Mouse (Mus musculus) MEL (cell line): ENCODE measurements around the gene Cdh10. TPM values are rescaled to one million over a fixed set of nuclear protein-coding genes. Genes with fewer than 3 reads are reported as not detected.

ENCODE experiments used
- DNase-seq: peaks from one replicate; pipeline ENCODE4 v3.0.0; 2011; ENCODE audit warnings: low read depth, low spot score
- H3K27ac ChIP-seq: 2 replicates; pipeline ENCODE4 v1.5.1; 2012; ENCODE audit warnings: low read depth, mild to moderate bottlenecking, control low read depth, low read length, moderate library complexity; ENCODE audit not compliant: control insufficient read depth
- H3K27me3 ChIP-seq, 2 experiments: fragments of 150-350 bp in 1 of 2; sonication (generic) in 1 of 2; 2 replicates each; pipeline ENCODE4 v1.6.1; 2012; ENCODE audit warnings: low read length in 2 of 2, mild to moderate bottlenecking in 2 of 2, improper control_type of control experiment in 1 of 2, moderate library complexity in 1 of 2; ENCODE audit not compliant: insufficient read depth in 2 of 2, control insufficient read depth in 1 of 2
- H3K36me3 ChIP-seq, 2 experiments: 2 replicates each; pipeline ENCODE4 v1.6.1; 2012 to 2014; ENCODE audit warnings: low read length in 2 of 2, improper control_type of control experiment in 1 of 2, inconsistent platforms in 1 of 2, mild to moderate bottlenecking in 1 of 2; ENCODE audit not compliant: insufficient read depth in 2 of 2, control insufficient read depth in 1 of 2
- H3K4me1 ChIP-seq, 2 experiments: fragments of 150-350 bp in 1 of 2; sonication (generic) in 1 of 2; 2 replicates each; pipeline ENCODE4 v1.6.1; 2012; ENCODE audit warnings: low read length in 2 of 2, improper control_type of control experiment in 1 of 2, mild to moderate bottlenecking in 1 of 2; ENCODE audit not compliant: insufficient read depth in 2 of 2, control insufficient read depth in 1 of 2
- H3K4me3 ChIP-seq, 2 experiments: fragments of 150-350 bp in 1 of 2; sonication (generic) in 1 of 2; 2 replicates each; pipeline ENCODE4 v1.5.1; 2012; ENCODE audit warnings: low read depth in 2 of 2, low read length in 2 of 2, mild to moderate bottlenecking in 2 of 2, moderate library complexity in 2 of 2, control low read depth in 1 of 2, improper control_type of control experiment in 1 of 2; ENCODE audit not compliant: control insufficient read depth in 1 of 2, insufficient read depth in 1 of 2
- H3K79me2 ChIP-seq: 2 replicates; pipeline ENCODE4 v1.6.1; 2012; ENCODE audit warnings: mild to moderate bottlenecking, low read length, moderate library complexity; ENCODE audit not compliant: control insufficient read depth, poor library complexity, insufficient read depth
- H3K9ac ChIP-seq: 2 replicates; pipeline ENCODE4 v1.6.1; 2012; ENCODE audit warnings: low read depth, mild to moderate bottlenecking, control low read depth, low read length, moderate library complexity; ENCODE audit not compliant: control insufficient read depth, poor library complexity, severe bottlenecking
- H3K9me3 ChIP-seq: fragments of 150-350 bp; sonication (generic); replicated peaks from 2 replicates; pipeline ENCODE4 v1.6.1; 2012; ENCODE audit warnings: mild to moderate bottlenecking, low read length, improper control_type of control experiment, moderate library complexity; ENCODE audit not compliant: insufficient read depth
- BHLHE40 ChIP-seq: IDR thresholded peaks from 2 replicates; pipeline ENCODE4 v1.6.1; 2012; ENCODE audit warnings: low read depth, mild to moderate bottlenecking, inconsistent platforms, low read length, improper control_type of control experiment, borderline replicate concordance
- CHD1 ChIP-seq: IDR thresholded peaks from 2 replicates; pipeline ENCODE4 v1.6.1; 2012; ENCODE audit warnings: low read depth, mild to moderate bottlenecking, inconsistent platforms, low read length, improper control_type of control experiment
- CTCF ChIP-seq, 3 experiments: IDR thresholded peaks in 2 of 3; conservative IDR thresholded peaks in 1 of 3; 2 replicates each; pipeline ENCODE4 v1.5.1; 2011 to 2012; ENCODE audit warnings: low read length in 3 of 3, low read depth in 2 of 3, mild to moderate bottlenecking in 2 of 3, improper control_type of control experiment in 1 of 3, inconsistent platforms in 1 of 3, mixed read lengths in 1 of 3, moderate library complexity in 1 of 3; ENCODE audit not compliant: control insufficient read depth in 1 of 3, insufficient read depth in 1 of 3, poor library complexity in 1 of 3, severe bottlenecking in 1 of 3
- EP300 ChIP-seq, 2 experiments: IDR thresholded peaks; 2 replicates each; pipeline ENCODE4 v1.6.1; 2011; ENCODE audit warnings: improper control_type of control experiment in 2 of 2, low read length in 2 of 2, low read depth in 1 of 2, mild to moderate bottlenecking in 1 of 2
- ETS1 ChIP-seq: IDR thresholded peaks from 2 replicates; pipeline ENCODE4 v1.6.1; 2012; ENCODE audit warnings: low read depth, mild to moderate bottlenecking, inconsistent platforms, low read length, improper control_type of control experiment, moderate library complexity
- GABPA ChIP-seq: IDR thresholded peaks from 2 replicates; pipeline ENCODE4 v1.6.1; 2012; ENCODE audit warnings: low read depth, mild to moderate bottlenecking, inconsistent platforms, low read length, improper control_type of control experiment, moderate library complexity
- GATA1 ChIP-seq: IDR thresholded peaks from 2 replicates; pipeline ENCODE4 v1.6.1; 2011; ENCODE audit warnings: low read depth, low read length, improper control_type of control experiment
- JUND ChIP-seq: IDR thresholded peaks from 2 replicates; pipeline ENCODE4 v1.6.1; 2011; ENCODE audit warnings: low read depth, mild to moderate bottlenecking, improper control_type of control experiment, low read length
- MAFK ChIP-seq: IDR thresholded peaks from 2 replicates; pipeline ENCODE4 v1.6.1; 2011; ENCODE audit warnings: low read depth, mild to moderate bottlenecking, low read length, improper control_type of control experiment, borderline replicate concordance
- MYB ChIP-seq: IDR thresholded peaks from 2 replicates; pipeline ENCODE4 v1.6.1; 2011; ENCODE audit warnings: mild to moderate bottlenecking, low read depth, low read length, improper control_type of control experiment
- NELFE ChIP-seq: IDR thresholded peaks from 2 replicates; pipeline ENCODE4 v1.6.1; 2011; ENCODE audit warnings: low read depth, low read length, improper control_type of control experiment
- NRF1 ChIP-seq: IDR thresholded peaks from 2 replicates; pipeline ENCODE4 v1.6.1; 2014; ENCODE audit warnings: low read depth, mild to moderate bottlenecking, inconsistent platforms, low read length, improper control_type of control experiment, moderate library complexity; ENCODE audit not compliant: poor library complexity, insufficient read depth, severe bottlenecking
- POLR2A ChIP-seq, 2 experiments: IDR thresholded peaks; 2 replicates each; pipeline ENCODE4 v1.6.1; 2011 to 2012; ENCODE audit warnings: low read length in 2 of 2, mild to moderate bottlenecking in 2 of 2, control low read depth in 1 of 2, improper control_type of control experiment in 1 of 2, low read depth in 1 of 2, moderate library complexity in 1 of 2; ENCODE audit not compliant: control insufficient read depth in 1 of 2, insufficient read depth in 1 of 2, poor library complexity in 1 of 2
- RAD21 ChIP-seq: IDR thresholded peaks from 2 replicates; pipeline ENCODE4 v1.6.1; 2011; ENCODE audit warnings: mild to moderate bottlenecking, low read depth, low read length, improper control_type of control experiment
- RCOR1 ChIP-seq: IDR thresholded peaks from 2 replicates; pipeline ENCODE4 v1.6.1; 2012; ENCODE audit warnings: low read depth, mild to moderate bottlenecking, inconsistent platforms, low read length, improper control_type of control experiment
- TAL1 ChIP-seq: IDR thresholded peaks from 2 replicates; pipeline ENCODE4 v1.6.1; 2012; ENCODE audit warnings: mild to moderate bottlenecking, inconsistent platforms, low read length, moderate library complexity, mixed read lengths
- UBTF ChIP-seq: IDR thresholded peaks from 2 replicates; pipeline ENCODE4 v1.6.1; 2012; ENCODE audit warnings: low read depth, mild to moderate bottlenecking, inconsistent platforms, low read length, improper control_type of control experiment, moderate library complexity, borderline replicate concordance; ENCODE audit not compliant: insufficient read depth
- USF1 ChIP-seq: IDR thresholded peaks from 2 replicates; pipeline ENCODE4 v1.6.1; 2014; ENCODE audit warnings: low read depth, mild to moderate bottlenecking, inconsistent platforms, low read length, improper control_type of control experiment, moderate library complexity
- ZKSCAN1 ChIP-seq: IDR thresholded peaks from 2 replicates; pipeline ENCODE4 v1.6.1; 2012; ENCODE audit warnings: low read depth, mild to moderate bottlenecking, inconsistent platforms, low read length, improper control_type of control experiment, moderate library complexity
- ZMIZ1 ChIP-seq: IDR thresholded peaks from 2 replicates; pipeline ENCODE4 v1.6.1; 2012; ENCODE audit warnings: low read depth, mild to moderate bottlenecking, inconsistent platforms, low read length, improper control_type of control experiment, moderate library complexity
- ZNF384 ChIP-seq: IDR thresholded peaks from 2 replicates; pipeline ENCODE4 v1.6.1; 2012; ENCODE audit warnings: low read depth, mild to moderate bottlenecking, inconsistent platforms, low read length, improper control_type of control experiment
- polyA plus RNA-seq, 2 experiments: library from polyadenylated mRNA; stranded (reverse) in 1 of 2; unstranded in 1 of 2; fragments of >175 nt in 1 of 2; fragments of >200 nt in 1 of 2; gene quantifications; 2 replicates each; pipeline versions ENCODE4 v1.2.1 to v1.2.4; 2012; ENCODE audit warnings: low replicate concordance in 2 of 2, low read depth in 1 of 2; ENCODE audit not compliant: insufficient read length in 2 of 2, insufficient read depth in 1 of 2, missing spikeins in 1 of 2
- total RNA-seq: library from RNA; depleted of rRNA; stranded (reverse); fragments of 300-350 nt; gene quantifications from 2 replicates; pipeline ENCODE4 v1.2.3, GENCODE M21; 2012

Gene Cdh10
- total and polyA plus RNA-seq, 3 experiments: not detected

DNA sequence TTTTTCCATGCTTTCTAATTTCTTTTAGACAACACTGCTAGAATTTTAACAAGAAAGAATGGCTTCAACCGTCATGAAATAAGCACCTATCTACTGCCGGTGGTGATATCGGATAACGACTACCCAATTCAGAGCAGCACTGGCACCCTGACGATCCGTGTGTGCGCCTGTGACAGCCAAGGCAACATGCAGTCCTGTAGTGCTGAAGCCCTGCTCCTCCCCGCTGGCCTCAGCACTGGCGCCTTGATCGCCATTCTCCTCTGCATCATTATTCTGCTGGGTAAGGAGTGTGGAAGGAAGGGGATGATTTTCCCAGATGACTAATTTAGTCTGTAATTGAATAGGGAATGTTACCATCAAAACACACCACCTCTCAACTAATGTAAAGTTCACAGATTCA, 192.1 kb downstream of the Cdh10 start:
- Histone ChIP-seq H3K9ac (no peak overlapping the region), H3K36me3 (no peaks in the 10 kb centered on the region), H3K4me1 (no peaks in the 10 kb centered on the region), H3K79me2 (no peaks in the 10 kb centered on the region), H3K9me3 (no peaks in the 10 kb centered on the region), H3K27ac (no peak overlapping the region), H3K27me3 (no peaks in the 10 kb centered on the region), H3K4me3 (no peak overlapping the region)
- no peak for TF ChIP-seq MAFK
- TF ChIP-seq UBTF: no peak
- no peak for TF ChIP-seq CTCF (IDR thresholded peaks at IDR 0.05 in 2 of 3, conservative IDR thresholded peaks at IDR 0.05 in 1 of 3; ENCODE audit: control insufficient read depth in 1 of 3, insufficient read depth in 1 of 3, low read depth in 2 of 3, low read length in 3 of 3, poor library complexity in 1 of 3, severe bottlenecking in 1 of 3)
- TF ChIP-seq POLR2A (IDR thresholded peaks at IDR 0.05; ENCODE audit: control insufficient read depth in 1 of 2, insufficient read depth in 1 of 2, low read depth in 1 of 2, low read length in 2 of 2, poor library complexity in 1 of 2): no peak
- no peak for TF ChIP-seq ZMIZ1
- no peak for TF ChIP-seq USF1
- no peak for TF ChIP-seq GABPA
- no peak for TF ChIP-seq NELFE
- TF ChIP-seq NRF1: no peak
- no peak for TF ChIP-seq JUND
- no peak for TF ChIP-seq RCOR1
- no peak for TF ChIP-seq BHLHE40
- TF ChIP-seq TAL1: no peak
- no peak for TF ChIP-seq GATA1
- no peak for DNase-seq

DNA sequence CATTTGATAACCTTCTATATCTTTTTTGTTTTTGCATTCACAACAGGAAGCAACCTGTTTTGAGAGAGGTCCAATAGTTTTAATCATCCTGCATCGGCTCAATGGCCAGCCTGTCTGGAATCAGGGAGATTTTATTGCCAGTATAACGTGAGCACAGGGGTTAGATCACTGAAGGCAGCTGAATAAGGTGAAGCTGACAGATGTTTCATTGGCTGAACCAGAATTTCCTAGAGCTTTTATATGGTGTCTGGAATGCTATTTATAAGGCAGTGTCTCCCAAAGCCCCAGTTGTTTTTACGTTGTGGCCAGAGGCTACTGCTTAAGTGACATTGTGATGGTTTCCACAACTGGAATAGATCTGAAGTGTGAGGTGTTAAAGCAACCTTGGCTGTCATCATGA, 214.2 kb downstream of the Cdh10 start:
- no peak overlapping the region for H3K27ac ChIP-seq
- H3K36me3 ChIP-seq: no peaks in the 10 kb centered on the region
- H3K4me3 ChIP-seq: no peak overlapping the region
- no peak for DNase-seq
- H3K4me1 ChIP-seq: no peaks in the 10 kb centered on the region
- H3K9me3 ChIP-seq: no peaks in the 10 kb centered on the region
- H3K27me3 ChIP-seq: no peaks in the 10 kb centered on the region
- TF ChIP-seq MYB (no peak), CHD1 (no peak), GABPA (no peak), ZNF384 (no peak), CTCF (IDR thresholded peaks at IDR 0.05 in 2 of 3, conservative IDR thresholded peaks at IDR 0.05 in 1 of 3; ENCODE audit: control insufficient read depth in 1 of 3, insufficient read depth in 1 of 3, low read depth in 2 of 3, low read length in 3 of 3, poor library complexity in 1 of 3, severe bottlenecking in 1 of 3) (no peak), MAFK (no peak), TAL1 (no peak), RCOR1 (no peak), EP300 (IDR thresholded peaks at IDR 0.05; ENCODE audit: low read depth in 1 of 2, low read length in 2 of 2) (no peak), RAD21 (no peak), ZKSCAN1 (no peak), ZMIZ1 (no peak), ETS1 (no peak)
- no peaks in the 10 kb centered on the region for H3K79me2 ChIP-seq
- H3K9ac ChIP-seq: no peak overlapping the region
